In genomic region chr4:62695946-62696345, GRCm38 (mm10) we compare ENCODE assay signal across 8 mouse cellular contexts.
DNase-seq lines count a peak whose midpoint lies in the region; ATAC-seq lines count a peak whose summit lies in the region.

No protein-coding gene starts in this region.

- no peak for ATAC-seq in embryonic facial prominence, embryonic 13.5 days (ENCODE audit: insufficient number of reproducible peaks, insufficient read depth, low FRiP score, low TSS enrichment, low read depth)

- DNase-seq in adrenal gland, adult 2 months: peak; percentile 59
- DNase-seq in adrenal gland, adult 8-10 months: no peak
- DNase-seq in urinary bladder, postnatal 14 days (ENCODE audit: low spot score): peak; percentile 75
- no peak for DNase-seq in urinary bladder, postnatal 36 days (ENCODE audit: low spot score in 2 of 2)
- DNase-seq in induced T-regulatory cell, adult 2 months (ENCODE audit: low read depth): peak; percentile 90
- DNase-seq in lung, adult 18-20 months: peak; percentile 51 to 72
- DNase-seq in retina, postnatal 7 days (ENCODE audit: low read depth, low spot score): peak; percentile 69

- H3K36me3 ChIP-seq in embryonic facial prominence, embryonic 13.5 days: peaks cover 60% of the 10 kb centered on the region

- H3K4me2 ChIP-seq in embryonic facial prominence, embryonic 13.5 days: no peak overlapping the region

- no peaks in the 10 kb centered on the region for H3K27me3 ChIP-seq in embryonic facial prominence, embryonic 13.5 days

- H3K27ac ChIP-seq in embryonic facial prominence, embryonic 13.5 days: 0 out of 2 replicates have a peak overlapping the region, but pooled peaks have one; percentile 8

- no peak overlapping the region for H3K4me3 ChIP-seq in embryonic facial prominence, embryonic 13.5 days

- no peak overlapping the region for H3K9ac ChIP-seq in embryonic facial prominence, embryonic 13.5 days

- WGBS in embryonic facial prominence, embryonic 13.5 days: 73% methylated on average over 13 of the region's 13 CpGs

- H3K9me3 ChIP-seq in embryonic facial prominence, embryonic 13.5 days: no peaks in the 10 kb centered on the region

- peaks cover 48% of the 10 kb centered on the region for H3K4me1 ChIP-seq in embryonic facial prominence, embryonic 13.5 days

Comparison
In these comparisons a context has a peak if more than half of its experiments do, and no peak if none do; other contexts are left out.
1. DNase-seq: peak in adrenal gland, adult 2 months (single experiment), urinary bladder, postnatal 14 days (single experiment), induced T-regulatory cell, adult 2 months (single experiment), lung, adult 18-20 months (2 of 2) and retina, postnatal 7 days (single experiment); none in adrenal gland, adult 8-10 months (single experiment) and urinary bladder, postnatal 36 days (0 of 2).